Comparison of ENCODE assay signal across 21 mouse cellular contexts in the genomic region with DNA sequence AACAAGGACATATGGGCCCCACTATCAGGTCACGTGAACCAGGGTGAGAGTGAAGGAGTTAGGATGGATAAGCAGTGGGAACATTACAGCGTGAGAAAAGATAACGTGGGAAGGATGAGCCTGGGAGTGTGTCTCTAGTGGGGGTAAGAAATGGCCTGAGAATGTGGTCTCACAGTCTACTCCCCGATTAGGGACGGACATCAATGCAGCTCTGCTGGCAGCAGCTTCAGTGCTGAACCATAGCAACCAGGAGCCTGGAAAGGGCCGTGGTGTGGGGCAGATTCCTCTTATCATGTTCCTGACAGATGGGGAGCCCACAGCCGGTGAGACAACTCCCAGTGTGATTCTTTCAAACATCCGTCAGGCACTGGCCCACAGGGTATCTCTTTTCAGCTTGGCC. TPM values are rescaled to one million over a fixed set of nuclear protein-coding genes. Genes with fewer than 3 reads are reported as not detected.
DNase-seq lines count a peak whose midpoint lies in the region; ATAC-seq lines count a peak whose summit lies in the region.
"Had no signal": no experiment of that assay in that cellular context is flagged by ENCODE, and none has a peak within 500 bp of the region (broad histone marks: within the 10 kb centered on the region; RNA-seq: fewer than 3 reads in every experiment).

No protein-coding gene starts in this region.

- no peaks in the 10 kb centered on the region for H3K27me3 ChIP-seq in lung, embryonic 16.5 days (ENCODE audit: control insufficient read depth, insufficient read depth, low read depth, low read length)
- H3K27me3 ChIP-seq: liver, embryonic 15.5 days had no signal

- no peaks in the 10 kb centered on the region for H3K4me1 ChIP-seq in lung, embryonic 16.5 days (replicated peaks; ENCODE audit: control insufficient read depth, insufficient read depth, low read length)
- H3K4me1 ChIP-seq: forebrain, embryonic 10.5 days; liver, embryonic 15.5 days; midbrain, embryonic 10.5 days had no signal

- H3K27ac ChIP-seq in lung, embryonic 16.5 days (ENCODE audit: low read length): no peak overlapping the region
- H3K27ac ChIP-seq: forebrain, embryonic 10.5 days; liver, embryonic 15.5 days; macrophage; midbrain, embryonic 10.5 days had no signal

- no peaks in the 10 kb centered on the region for H3K9me3 ChIP-seq in lung, embryonic 16.5 days (ENCODE audit: control insufficient read depth, low read length)
- H3K9me3 ChIP-seq: forebrain, embryonic 10.5 days; liver, embryonic 15.5 days; midbrain, embryonic 10.5 days had no signal

- intact Hi-C loops in heart, postnatal 10 days (cut with DNase I): no loop called here

- H3K4me2 ChIP-seq in lung, embryonic 16.5 days (ENCODE audit: low read depth, low read length): no peak overlapping the region
- H3K4me2 ChIP-seq: liver, embryonic 15.5 days had no signal

- WGBS in lung, embryonic 16.5 days: 67% methylated on average over 8 of the region's 8 CpGs

- peak; percentile 34; the same call in 1 of the 2 replicates for ATAC-seq in lung, embryonic 16.5 days (ENCODE audit: low read depth)
- ATAC-seq: CD4-positive, CD25-positive, alpha-beta regulatory T cell, adult 4 months; forebrain, postnatal 0 days; hindbrain, embryonic 16.5 days; intestine, postnatal 0 days; Patski had no signal

- peak; percentile 22 for DNase-seq in heart, adult 11 months
- no peak for DNase-seq in heart, postnatal 10 days
- peak; percentile 4 to 18 for DNase-seq in layer of hippocampus, adult 18-20 months (ENCODE audit: low spot score in 2 of 2)
- DNase-seq in layer of hippocampus, postnatal 10 days (ENCODE audit: low spot score in 2 of 2): no peak
- DNase-seq in lung, postnatal 14 days: no peak
- DNase-seq in adrenal gland, adult 2 months: no peak
- DNase-seq: adrenal gland, postnatal 10 days; cerebellum, adult 11-12 months; cerebellum, postnatal 14 days; embryo, embryonic 11 days; forebrain, postnatal 0 days; thymus, postnatal 25 days had no signal

- H3K4me3 ChIP-seq in lung, embryonic 16.5 days (ENCODE audit: low read length): no peak overlapping the region
- H3K4me3 ChIP-seq: forebrain, embryonic 10.5 days; liver, embryonic 15.5 days; midbrain, embryonic 10.5 days had no signal

- no peak overlapping the region for H3K9ac ChIP-seq in lung, embryonic 16.5 days (ENCODE audit: low read length)
- H3K9ac ChIP-seq: forebrain, postnatal 0 days; liver, embryonic 15.5 days had no signal

- H3K36me3 ChIP-seq in lung, embryonic 16.5 days (ENCODE audit: control insufficient read depth, insufficient read depth, low read length): no peaks in the 10 kb centered on the region
- H3K36me3 ChIP-seq: forebrain, embryonic 10.5 days; liver, embryonic 15.5 days; midbrain, embryonic 10.5 days had no signal

RNA-seq across cellular contexts. Expression of a gene that starts 34.1 kb away (rescaled TPM):
- 100 to 1,000 TPM; 135 to 152 TPM for total RNA-seq in heart, postnatal 10 days (2021)
- total RNA-seq in layer of hippocampus, adult 18-20 months (2021): 10 to 100 TPM; 50.9 to 51.6 TPM
- 100 to 1,000 TPM in 1 of 2 experiments, 10 to 100 TPM in 1; 88.0 to 109 TPM for total RNA-seq in layer of hippocampus, postnatal 10 days (2021)
- 863 and 886 TPM in 2 replicates for polyA plus RNA-seq in lung, embryonic 16.5 days (2015; fragmentation: Nextera tagmentation; extraction: Ambion mirVana)
- total RNA-seq in adrenal gland, adult 2 months (2021): 100 to 1,000 TPM in 1 of 2 experiments, 10 to 100 TPM in 1; 83.9 to 107 TPM
- polyA plus RNA-seq in adrenal gland, adult 2 months (2012; rRNA removed): 36.6 and 45.6 TPM in 2 replicates

Comparison
In these comparisons a context has a peak if more than half of its experiments do, and no peak if none do; other contexts are left out.
1. DNase-seq: peak in heart, adult 11 months (single experiment) and layer of hippocampus, adult 18-20 months (2 of 2); none in heart, postnatal 10 days (0 of 2), layer of hippocampus, postnatal 10 days (0 of 2), lung, postnatal 14 days (single experiment) and adrenal gland, adult 2 months (single experiment).